Mouse (Mus musculus): ENCODE results near the gene Fam98a. TPM values are rescaled to one million over a fixed set of nuclear protein-coding genes. Genes with fewer than 3 reads are reported as not detected.
A peak's percentile ranks its signal among the peaks of the same experiment; 100 is the strongest.

Fam98a gene
- 9.0 and 10.5 TPM in 2 replicates for polyA plus RNA-seq (2014; fragmentation: Nextera tagmentation; extraction: Ambion mirVana)

GRCm38 (mm10) chr17:75551512-75552400 is at the start of gene Fam98a:
TSS of gene Fam98a (minus strand) at chr17:75551946.
- peak; percentile 100 for DNase-seq
- Histone ChIP-seq H3K4me2 (ENCODE audit: low read length) (peak within 1 kb of the TSS; percentile 87), H3K9ac (replicated peaks; ENCODE audit: low read length) (peak within 1 kb of the TSS; percentile 73), H3K4me1 (ENCODE audit: control insufficient read depth, insufficient read depth, low read length) (0 out of 2 replicates have a peak, but pooled peaks cover 7% of the 10 kb centered on the region), H3K4me3 (replicated peaks; ENCODE audit: low read depth, low read length) (peak within 1 kb of the TSS; percentile 80), H3K27ac (replicated peaks; ENCODE audit: low read depth, low read length) (peak within 1 kb of the TSS; percentile 49), H3K36me3 (ENCODE audit: control insufficient read depth, insufficient read depth, low read length) (peaks cover 8% of the 10 kb centered on the region), H3K9me3 (ENCODE audit: control insufficient read depth, low read length) (no peaks in the 10 kb centered on the region), H3K27me3 (ENCODE audit: control insufficient read depth, insufficient read depth, low read length) (no peaks in the 10 kb centered on the region)
- WGBS: under 1% methylated on average over 56 of the region's 56 CpGs
- peak; percentile 98 for ATAC-seq (ENCODE audit: low FRiP score, low TSS enrichment)

- ATAC-seq (ENCODE audit: low FRiP score, low TSS enrichment) (no peak), DNase-seq (no peak)
- Histone ChIP-seq H3K27ac (replicated peaks; ENCODE audit: low read depth, low read length) (no peak overlapping the region), H3K4me3 (replicated peaks; ENCODE audit: low read depth, low read length) (no peak overlapping the region), H3K4me1 (ENCODE audit: control insufficient read depth, insufficient read depth, low read length) (no peaks in the 10 kb centered on the region), H3K9ac (replicated peaks; ENCODE audit: low read length) (no peak overlapping the region), H3K27me3 (ENCODE audit: control insufficient read depth, insufficient read depth, low read length) (no peaks in the 10 kb centered on the region), H3K9me3 (ENCODE audit: control insufficient read depth, low read length) (no peaks in the 10 kb centered on the region), H3K4me2 (ENCODE audit: low read length) (no peak overlapping the region), H3K36me3 (ENCODE audit: control insufficient read depth, insufficient read depth, low read length) (no peaks in the 10 kb centered on the region)
- 84% methylated on average over 3 of the region's 3 CpGs for WGBS
These were observed 46.9 kb upstream of the Fam98a start for GRCm38 (mm10) chr17:75598652-75599051.

GRCm38 (mm10) chr17:75582738-75583137 is 31.0 kb upstream of the Fam98a start:
- Histone ChIP-seq H3K9ac (replicated peaks; ENCODE audit: low read length) (no peak overlapping the region), H3K27me3 (ENCODE audit: control insufficient read depth, insufficient read depth, low read length) (no peaks in the 10 kb centered on the region)

GRCm38 (mm10) chr17:75575608-75576007 is 23.9 kb upstream of the Fam98a start:
- WGBS: 69% methylated on average over 7 of the region's 7 CpGs
- H3K4me1 ChIP-seq (ENCODE audit: control insufficient read depth, insufficient read depth, low read length): no peaks in the 10 kb centered on the region
- no peak overlapping the region for H3K27ac ChIP-seq (replicated peaks; ENCODE audit: low read depth, low read length)
- H3K36me3 ChIP-seq (ENCODE audit: control insufficient read depth, insufficient read depth, low read length): no peaks in the 10 kb centered on the region
- no peak for ATAC-seq (ENCODE audit: low FRiP score, low TSS enrichment)
- no peak overlapping the region for H3K4me3 ChIP-seq (replicated peaks; ENCODE audit: low read depth, low read length)
- no peak for DNase-seq
- no peak overlapping the region for H3K4me2 ChIP-seq (ENCODE audit: low read length)
- no peaks in the 10 kb centered on the region for H3K27me3 ChIP-seq (ENCODE audit: control insufficient read depth, insufficient read depth, low read length)
- H3K9me3 ChIP-seq (ENCODE audit: control insufficient read depth, low read length): no peaks in the 10 kb centered on the region
- no peak overlapping the region for H3K9ac ChIP-seq (replicated peaks; ENCODE audit: low read length)

More at GRCm38 (mm10) chr17:75582738-75583137, 31.0 kb upstream of the Fam98a start:
- no peak for DNase-seq
- no peak for ATAC-seq (ENCODE audit: low FRiP score, low TSS enrichment)
- WGBS: 84% methylated on average over 1 of the region's 1 CpGs
- Histone ChIP-seq H3K36me3 (ENCODE audit: control insufficient read depth, insufficient read depth, low read length) (no peaks in the 10 kb centered on the region), H3K27ac (replicated peaks; ENCODE audit: low read depth, low read length) (no peak overlapping the region), H3K9me3 (ENCODE audit: control insufficient read depth, low read length) (no peaks in the 10 kb centered on the region), H3K4me3 (replicated peaks; ENCODE audit: low read depth, low read length) (no peak overlapping the region), H3K4me1 (ENCODE audit: control insufficient read depth, insufficient read depth, low read length) (no peaks in the 10 kb centered on the region), H3K4me2 (ENCODE audit: low read length) (no peak overlapping the region)

- Histone ChIP-seq H3K27ac (replicated peaks; ENCODE audit: low read depth, low read length) (no peak overlapping the region), H3K9ac (replicated peaks; ENCODE audit: low read length) (no peak overlapping the region), H3K36me3 (ENCODE audit: control insufficient read depth, insufficient read depth, low read length) (no peaks in the 10 kb centered on the region), H3K4me1 (ENCODE audit: control insufficient read depth, insufficient read depth, low read length) (no peaks in the 10 kb centered on the region), H3K4me2 (ENCODE audit: low read length) (no peak overlapping the region), H3K27me3 (ENCODE audit: control insufficient read depth, insufficient read depth, low read length) (no peaks in the 10 kb centered on the region), H3K4me3 (replicated peaks; ENCODE audit: low read depth, low read length) (no peak overlapping the region), H3K9me3 (ENCODE audit: control insufficient read depth, low read length) (no peaks in the 10 kb centered on the region)
- DNase-seq: no peak
- no peak for ATAC-seq (ENCODE audit: low FRiP score, low TSS enrichment)
- WGBS: 98% methylated on average over 2 of the region's 2 CpGs
These were observed 6.3 kb upstream of the Fam98a start for GRCm38 (mm10) chr17:75558041-75558440.

- Histone ChIP-seq H3K9ac (replicated peaks; ENCODE audit: low read length) (no peak overlapping the region), H3K4me2 (ENCODE audit: low read length) (no peak overlapping the region), H3K27me3 (ENCODE audit: control insufficient read depth, insufficient read depth, low read length) (no peaks in the 10 kb centered on the region), H3K36me3 (ENCODE audit: control insufficient read depth, insufficient read depth, low read length) (no peaks in the 10 kb centered on the region), H3K4me1 (ENCODE audit: control insufficient read depth, insufficient read depth, low read length) (no peaks in the 10 kb centered on the region), H3K9me3 (ENCODE audit: control insufficient read depth, low read length) (no peaks in the 10 kb centered on the region), H3K4me3 (replicated peaks; ENCODE audit: low read depth, low read length) (no peak overlapping the region), H3K27ac (replicated peaks; ENCODE audit: low read depth, low read length) (no peak overlapping the region)
- ATAC-seq (ENCODE audit: low FRiP score, low TSS enrichment): no peak
- WGBS: 38% methylated on average over 3 of the region's 3 CpGs
- DNase-seq: no peak
These were observed 5.3 kb upstream of the Fam98a start for GRCm38 (mm10) chr17:75557031-75557430.

- DNase-seq: peak; percentile 35
- no peaks in the 10 kb centered on the region for H3K9me3 ChIP-seq (ENCODE audit: control insufficient read depth, low read length)
- ATAC-seq (ENCODE audit: low FRiP score, low TSS enrichment): peak; percentile 1; the same call in 1 of the 2 replicates
- peak overlapping the region; percentile 80 for H3K4me3 ChIP-seq (replicated peaks; ENCODE audit: low read depth, low read length)
- peak overlapping the region; percentile 87 for H3K4me2 ChIP-seq (ENCODE audit: low read length)
- H3K4me1 ChIP-seq (ENCODE audit: control insufficient read depth, insufficient read depth, low read length): 0 out of 2 replicates have a peak, but pooled peaks cover 7% of the 10 kb centered on the region
- no peaks in the 10 kb centered on the region for H3K27me3 ChIP-seq (ENCODE audit: control insufficient read depth, insufficient read depth, low read length)
- H3K9ac ChIP-seq (replicated peaks; ENCODE audit: low read length): peak overlapping the region; percentile 73
- H3K36me3 ChIP-seq (ENCODE audit: control insufficient read depth, insufficient read depth, low read length): peaks cover 17% of the 10 kb centered on the region
- 41% methylated on average over 11 of the region's 11 CpGs for WGBS
- 0 out of 2 replicates have a peak overlapping the region, but pooled peaks have one; percentile 49 for H3K27ac ChIP-seq (replicated peaks; ENCODE audit: low read depth, low read length)
These were observed 854 bp downstream of the Fam98a start for GRCm38 (mm10) chr17:75550771-75551413.

GRCm38 (mm10) chr17:75544262-75544661 is 7.5 kb downstream of the Fam98a start:
- ATAC-seq (ENCODE audit: low FRiP score, low TSS enrichment) (no peak), DNase-seq (no peak)
- Histone ChIP-seq H3K9ac (replicated peaks; ENCODE audit: low read length) (no peak overlapping the region), H3K4me3 (replicated peaks; ENCODE audit: low read depth, low read length) (no peak overlapping the region), H3K4me2 (ENCODE audit: low read length) (no peak overlapping the region), H3K9me3 (ENCODE audit: control insufficient read depth, low read length) (no peaks in the 10 kb centered on the region), H3K4me1 (ENCODE audit: control insufficient read depth, insufficient read depth, low read length) (no peaks in the 10 kb centered on the region), H3K27ac (replicated peaks; ENCODE audit: low read depth, low read length) (no peak overlapping the region), H3K36me3 (ENCODE audit: control insufficient read depth, insufficient read depth, low read length) (peaks cover 62% of the 10 kb centered on the region), H3K27me3 (ENCODE audit: control insufficient read depth, insufficient read depth, low read length) (no peaks in the 10 kb centered on the region)
- WGBS: 94% methylated on average over 7 of the region's 7 CpGs
